Mouse (Mus musculus): ENCODE measurements around the gene Slco2a1.

Slco2a1 gene

GRCm38 (mm10) chr9:103117495-103117894 is 129.0 kb downstream of the Slco2a1 start:
- 42% methylated on average over 5 of the region's 5 CpGs for WGBS

DNA sequence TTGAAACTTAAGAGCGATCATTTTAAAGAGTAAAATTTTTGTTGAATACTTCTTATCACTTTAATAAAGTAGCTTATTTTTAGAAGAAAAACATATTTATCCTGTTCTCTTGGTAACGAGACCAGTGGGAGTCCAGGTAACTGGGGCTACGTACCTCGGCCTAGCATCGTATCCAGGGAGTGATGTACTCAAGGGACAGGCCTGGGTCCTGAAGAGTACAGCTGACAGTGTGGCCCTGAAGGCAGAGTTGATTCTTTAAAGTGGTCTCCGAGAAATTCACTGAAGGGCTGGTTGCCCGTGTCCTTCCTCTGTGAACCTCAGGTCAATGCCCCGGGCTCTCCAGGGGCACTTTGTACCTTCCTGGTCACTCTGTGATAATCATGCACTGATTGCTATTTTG is 129.4 kb downstream of the Slco2a1 start:
- WGBS, result 82% methylated on average over 8 of the region's 8 CpGs

DNA sequence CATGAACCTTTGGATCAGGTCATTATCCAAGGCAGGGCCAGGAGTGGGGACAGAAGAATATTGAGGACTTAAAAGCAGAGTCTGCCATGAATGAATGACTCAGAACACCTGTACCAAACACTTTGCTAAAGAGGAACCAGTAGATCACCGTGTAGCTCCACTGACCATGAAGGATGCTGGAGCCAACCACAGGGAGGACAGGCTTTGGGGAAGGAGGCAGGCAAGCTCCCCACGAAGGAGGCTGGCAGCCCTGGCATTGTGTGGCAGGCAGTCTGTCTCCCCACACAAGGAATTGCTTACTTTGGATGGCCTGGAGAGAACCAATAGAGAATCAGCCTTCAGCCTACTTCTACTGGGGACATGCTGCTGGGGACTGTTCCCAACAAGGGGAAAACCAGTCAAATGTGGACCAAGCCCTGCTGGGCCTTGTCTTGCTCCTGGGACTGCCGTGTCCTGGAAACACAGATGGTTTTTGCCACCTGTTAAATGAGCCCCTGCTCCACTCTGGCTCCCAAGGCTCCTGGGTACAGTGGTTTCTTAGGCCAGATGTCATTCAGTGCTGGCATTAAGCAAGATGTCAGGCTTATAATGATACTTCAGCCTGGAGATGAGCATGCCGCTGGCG is 130.3 kb downstream of the Slco2a1 start:
- 55% methylated on average over 5 of the region's 5 CpGs for WGBS

GRCm38 (mm10) chr9:103119781-103120180 is 131.3 kb downstream of the Slco2a1 start:
- 71% methylated on average over 9 of the region's 9 CpGs for WGBS

GRCm38 (mm10) chr9:103120231-103120630 is 131.7 kb downstream of the Slco2a1 start:
- WGBS, result 45% methylated on average over 2 of the region's 2 CpGs

- 66% methylated on average over 7 of the region's 7 CpGs for WGBS
Measured at GRCm38 (mm10) chr9:103121546-103121945, 133.0 kb downstream of the Slco2a1 start.

DNA sequence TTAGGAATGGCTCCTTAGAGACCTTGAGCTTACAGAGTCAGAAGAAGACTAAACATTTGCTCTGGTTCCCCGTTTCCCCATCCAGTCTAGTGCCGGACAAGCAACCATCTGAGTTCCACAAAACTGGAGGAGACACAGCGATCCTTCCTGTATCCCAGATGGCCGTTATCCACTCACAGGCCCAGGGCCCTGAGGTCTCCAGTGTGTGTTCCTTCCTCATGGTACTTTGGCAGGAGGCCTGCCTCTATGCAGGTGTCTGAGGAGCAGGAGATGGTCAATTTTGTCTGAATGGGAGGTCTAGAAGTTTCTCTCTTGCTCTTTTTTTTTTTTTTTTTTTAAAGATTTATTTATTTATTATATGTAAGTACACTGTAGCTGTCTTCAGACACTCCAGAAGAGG is 136.2 kb downstream of the Slco2a1 start:
- WGBS, result 91% methylated on average over 4 of the region's 4 CpGs

DNA sequence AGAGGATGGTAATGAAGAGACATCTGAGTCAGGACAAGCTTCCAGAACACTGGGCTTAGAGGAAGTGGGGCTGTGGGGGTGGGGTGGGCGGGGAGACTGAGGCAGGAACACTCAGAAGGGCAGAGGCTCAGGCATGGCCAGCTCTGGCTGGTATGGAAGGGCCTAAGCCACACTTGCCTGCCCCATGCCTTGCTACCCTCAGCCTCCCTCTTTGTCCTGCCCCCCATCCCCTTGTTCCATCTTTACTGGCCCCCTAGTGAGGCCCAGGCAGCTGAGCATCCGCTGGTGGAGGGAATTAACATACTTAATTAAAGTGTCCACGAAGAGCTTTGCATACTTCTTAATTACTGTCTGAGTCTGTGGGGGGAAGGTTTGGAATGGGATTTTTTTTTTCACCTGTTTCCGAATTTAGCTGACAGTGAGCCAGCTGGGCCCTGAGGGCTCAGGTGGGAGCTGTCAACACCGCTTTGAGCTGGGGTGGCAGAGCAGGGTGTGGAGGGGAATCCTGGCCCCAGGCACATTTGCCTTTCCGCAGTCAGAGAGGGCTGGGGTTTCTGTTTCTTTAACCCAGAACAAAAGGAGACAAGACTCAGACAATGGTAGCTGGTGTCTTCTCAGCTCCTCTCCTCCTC is 145.1 kb downstream of the Slco2a1 start:
- 43% methylated on average over 6 of the region's 6 CpGs for WGBS

GRCm38 (mm10) chr9:103134450-103135030 is 146.0 kb downstream of the Slco2a1 start:
- WGBS, result 27% methylated on average over 9 of the region's 9 CpGs

- 71% methylated on average over 6 of the region's 6 CpGs for WGBS
Measured at GRCm38 (mm10) chr9:103139481-103139880, 151.0 kb downstream of the Slco2a1 start.

- 74% methylated on average over 6 of the region's 6 CpGs for WGBS
Measured at GRCm38 (mm10) chr9:103140384-103140783, 151.9 kb downstream of the Slco2a1 start.

- WGBS, result 51% methylated on average over 7 of the region's 7 CpGs
Measured at GRCm38 (mm10) chr9:103141266-103141665, 152.8 kb downstream of the Slco2a1 start.

GRCm38 (mm10) chr9:103143881-103144280 is 155.4 kb downstream of the Slco2a1 start:
- WGBS, result 47% methylated on average over 4 of the region's 4 CpGs

DNA sequence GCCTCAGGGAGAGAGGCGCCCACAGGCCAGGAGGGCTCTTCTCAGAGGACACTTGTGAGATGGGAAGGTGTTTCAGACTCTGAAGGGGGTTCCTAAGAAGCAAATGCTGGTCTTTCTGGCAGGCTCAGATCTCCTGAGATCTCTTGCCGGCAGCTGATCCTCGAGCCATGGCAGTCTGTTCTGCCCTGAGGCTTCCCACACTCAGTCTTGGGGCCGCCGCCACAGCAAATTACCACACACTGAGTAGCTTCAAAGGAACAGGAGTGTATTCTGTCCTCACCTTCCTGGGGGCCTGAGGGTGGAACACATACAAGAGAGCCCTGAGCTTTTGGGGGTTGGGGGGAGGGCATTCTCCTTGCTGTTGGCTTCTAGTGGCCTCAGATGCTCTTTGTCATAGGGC is 156.8 kb downstream of the Slco2a1 start:
- WGBS, result 58% methylated on average over 5 of the region's 5 CpGs

Measured in cerebral cortex, adult 2 months (tissue).